Mouse (Mus musculus) intestine, postnatal 0 days (tissue): ENCODE data around the gene Dpep2nb. TPM values are rescaled to one million over a fixed set of nuclear protein-coding genes. Genes with fewer than 3 reads are reported as not detected.
A peak's percentile ranks its signal among the peaks of the same experiment; 100 is the strongest.
"Not testable (repeated sequence)": the region's sequence is repeated elsewhere in the genome, so short reads cannot be mapped to it uniquely, and the experiment has no call there.

Experiments used
- ATAC-seq: fragments of 200-750 bp; cut with Nextera tagmentation; 2 replicates; pipeline ENCODE4 v1.8.0; 2017; ENCODE audit warnings: mild to moderate bottlenecking, moderate TSS enrichment, moderate library complexity
- H3K27ac ChIP-seq: fragments of 300-500 bp; sonication (generic); 2 replicates; pipeline ENCODE4 v1.5.1; 2014; ENCODE audit warnings: mild to moderate bottlenecking, low read depth, low read length, moderate library complexity
- H3K27me3 ChIP-seq: fragments of 300-500 bp; sonication (generic); replicated peaks from 2 replicates; pipeline ENCODE4 v1.6.1; 2014; ENCODE audit warnings: low read length, mixed read lengths; ENCODE audit not compliant: control insufficient read depth, insufficient read depth
- H3K36me3 ChIP-seq: fragments of 300-500 bp; sonication (generic); 2 replicates; pipeline ENCODE4 v1.6.1; 2014; ENCODE audit warnings: mild to moderate bottlenecking, moderate library complexity; ENCODE audit not compliant: control insufficient read depth, insufficient read depth
- H3K4me1 ChIP-seq: fragments of 300-500 bp; sonication (generic); replicated peaks from 2 replicates; pipeline ENCODE4 v1.6.1; 2014; ENCODE audit warnings: antibody characterized with exemption, low read length, mixed read lengths; ENCODE audit not compliant: control insufficient read depth, insufficient read depth
- H3K4me2 ChIP-seq: fragments of 300-500 bp; sonication (generic); replicated peaks from 2 replicates; pipeline ENCODE4 v1.6.1; 2014; ENCODE audit warnings: low read depth, mild to moderate bottlenecking, moderate library complexity
- H3K4me3 ChIP-seq: fragments of 300-500 bp; sonication (generic); 2 replicates; pipeline ENCODE4 v1.5.1; 2014; ENCODE audit warnings: low read depth, low read length
- H3K9ac ChIP-seq: fragments of 300-500 bp; sonication (generic); 2 replicates; pipeline ENCODE4 v1.6.1; 2014; ENCODE audit warnings: mild to moderate bottlenecking, low read depth, low read length
- H3K9me3 ChIP-seq: fragments of 300-500 bp; sonication (generic); 2 replicates; pipeline ENCODE4 v1.6.1; 2016; ENCODE audit warnings: mixed run types; ENCODE audit not compliant: control insufficient read depth
- CTCF ChIP-seq: sonication (generic); IDR thresholded peaks from 2 replicates; pipeline ENCODE4 v1.5.1; 2016; ENCODE audit warnings: low read depth, mild to moderate bottlenecking, control low read depth, antibody characterized with exemption, moderate library complexity
- WGBS: fragments of 180-500 bp; shearing (Covaris S2); extraction: QIAGEN DNeasy Blood & Tissue Kit; methylation state at CpG from one replicate; pipeline ENCODE4 v1.1.7; 2014; 5-methylcytosine and 5-hydroxymethylcytosine counted together
- polyA plus RNA-seq: library from polyadenylated mRNA; unstranded; fragments of >200 nt; fragmentation: Nextera tagmentation; extraction: Ambion mirVana; gene quantifications from 2 replicates; pipeline ENCODE4 v1.2.1, GENCODE M21; 2015

Dpep2nb gene
- polyA plus RNA-seq, 1 experiment from 2014 or later: not detected

- 90% methylated on average over 10 of the region's 10 CpGs for WGBS
- H3K27ac ChIP-seq: no peak overlapping the region
- no peak for TF ChIP-seq CTCF
- H3K9me3 ChIP-seq: no peaks in the 10 kb centered on the region
- H3K4me2 ChIP-seq: no peak overlapping the region
- no peak overlapping the region for H3K4me3 ChIP-seq
- no peak for ATAC-seq
- no peaks in the 10 kb centered on the region for H3K4me1 ChIP-seq
- no peak overlapping the region for H3K9ac ChIP-seq
- H3K36me3 ChIP-seq: no peaks in the 10 kb centered on the region
- H3K27me3 ChIP-seq: no peaks in the 10 kb centered on the region
These were observed 32.9 kb upstream of the Dpep2nb start for GRCm38 (mm10) chr8:106038721-106039120.

- H3K27me3 ChIP-seq: no peaks in the 10 kb centered on the region
- H3K9ac ChIP-seq: no peak overlapping the region
- no peaks in the 10 kb centered on the region for H3K9me3 ChIP-seq
- no peak overlapping the region for H3K4me3 ChIP-seq
- no peaks in the 10 kb centered on the region for H3K4me1 ChIP-seq
- no peak overlapping the region for H3K4me2 ChIP-seq
- no peak for ATAC-seq
- peak; percentile 97 for TF ChIP-seq CTCF
- no peaks in the 10 kb centered on the region for H3K36me3 ChIP-seq
- no peak overlapping the region for H3K27ac ChIP-seq
These were observed 16.7 kb upstream of the Dpep2nb start for GRCm38 (mm10) chr8:106022483-106022882.

- TF ChIP-seq CTCF: no peak
- Histone ChIP-seq H3K9me3 (no peaks in the 10 kb centered on the region), H3K27ac (no peak overlapping the region), H3K4me2 (no peak overlapping the region), H3K9ac (no peak overlapping the region), H3K4me3 (no peak overlapping the region), H3K4me1 (no peaks in the 10 kb centered on the region), H3K36me3 (peaks cover 6% of the 10 kb centered on the region; the same call in 1 of the 2 replicates), H3K27me3 (no peaks in the 10 kb centered on the region)
- 87% methylated on average over 3 of the region's 3 CpGs for WGBS
- no peak for ATAC-seq
These were observed 12.3 kb upstream of the Dpep2nb start for GRCm38 (mm10) chr8:106018039-106018438.

GRCm38 (mm10) chr8:106017130-106017529 lies 11.4 kb upstream of the Dpep2nb start:
- no peaks in the 10 kb centered on the region for H3K4me1 ChIP-seq
- no peak for TF ChIP-seq CTCF
- peaks cover 6% of the 10 kb centered on the region; the same call in 1 of the 2 replicates for H3K36me3 ChIP-seq
- no peak overlapping the region for H3K4me2 ChIP-seq
- 82% methylated on average over 7 of the region's 7 CpGs for WGBS
- no peak for ATAC-seq
- H3K27me3 ChIP-seq: no peaks in the 10 kb centered on the region
- no peaks in the 10 kb centered on the region for H3K9me3 ChIP-seq
- H3K27ac ChIP-seq: no peak overlapping the region
- H3K4me3 ChIP-seq: no peak overlapping the region
- no peak overlapping the region for H3K9ac ChIP-seq

- no peaks in the 10 kb centered on the region for H3K9me3 ChIP-seq
- H3K27me3 ChIP-seq: no peaks in the 10 kb centered on the region
- no peak overlapping the region for H3K27ac ChIP-seq
- WGBS: 87% methylated on average over 6 of the region's 6 CpGs
- H3K4me1 ChIP-seq: no peaks in the 10 kb centered on the region
- no peak overlapping the region for H3K9ac ChIP-seq
- no peak for ATAC-seq
- H3K4me3 ChIP-seq: no peak overlapping the region
- H3K36me3 ChIP-seq: peaks cover 6% of the 10 kb centered on the region; the same call in 1 of the 2 replicates
- H3K4me2 ChIP-seq: no peak overlapping the region
- TF ChIP-seq CTCF: no peak
These were observed 10.5 kb upstream of the Dpep2nb start for GRCm38 (mm10) chr8:106016284-106016683.

- not testable (repeated sequence) for H3K27me3 ChIP-seq
These were observed 6.4 kb upstream of the Dpep2nb start for GRCm38 (mm10) chr8:106012203-106012602.

GRCm38 (mm10) chr8:106011643-106011986 lies 5.8 kb upstream of the Dpep2nb start, which contains the start of gene Ddx28:
Ddx28 (minus strand) TSS chr8:106011882.
- H3K4me1 ChIP-seq: peaks cover 5% of the 10 kb centered on the region; the same call in 1 of the 2 replicates
- H3K27me3 ChIP-seq: no peaks in the 10 kb centered on the region
- 1% methylated on average over 6 of the region's 6 CpGs for WGBS
- no peak for TF ChIP-seq CTCF
- H3K9ac ChIP-seq: peak within 1 kb of the TSS; percentile 91
- H3K9me3 ChIP-seq: no peaks in the 10 kb centered on the region
- H3K4me2 ChIP-seq: peak within 1 kb of the TSS; percentile 96
- H3K36me3 ChIP-seq: peaks cover 6% of the 10 kb centered on the region; the same call in 1 of the 2 replicates
- peak within 1 kb of the TSS; percentile 74 for H3K27ac ChIP-seq
- ATAC-seq: peak; percentile 75
- H3K4me3 ChIP-seq: peak within 1 kb of the TSS; percentile 90

More at GRCm38 (mm10) chr8:106012203-106012602, 6.4 kb upstream of the Dpep2nb start:
- Histone ChIP-seq H3K4me3 (peak overlapping the region; percentile 90; the same call in 1 of the 2 replicates), H3K27ac (peak overlapping the region; percentile 74; the same call in 1 of the 2 replicates), H3K4me2 (peak overlapping the region; percentile 96)
- ATAC-seq, H3K9me3 ChIP-seq, H3K36me3 ChIP-seq, H3K9ac ChIP-seq, H3K4me1 ChIP-seq: not testable (repeated sequence)
- WGBS: 75% methylated on average over 8 of the region's 8 CpGs
